Mouse (Mus musculus) hindlimb bud, embryonic 11.5 days (tissue): ENCODE results near the gene Epor.

ENCODE experiments used
- DNase-seq: peaks from one replicate; pipeline ENCODE4 v3.0.0-alpha.2; 2012; ENCODE audit warnings: low read depth, low spot score; ENCODE audit errors: extremely low spot score

Gene Epor

GRCm38 (mm10) chr9:21963417-21963816 lies at the start of gene Epor:
Gene Epor (minus strand): TSS chr9:21963506.
- DNase-seq: no peak

GRCm38 (mm10) chr9:22012731-22013130 lies 49.4 kb upstream of the Epor start:
- DNase-seq: no peak

GRCm38 (mm10) chr9:22011055-22011454 lies 47.7 kb upstream of the Epor start:
- DNase-seq: no peak

- DNase-seq: no peak
These were observed 41.2 kb upstream of the Epor start for GRCm38 (mm10) chr9:22004546-22004945.

GRCm38 (mm10) chr9:22003163-22003554 lies 39.9 kb upstream of the Epor start:
- DNase-seq: no peak

- peak; percentile 98 for DNase-seq
These were observed 39.2 kb upstream of the Epor start, which contains the start of the genes Ccdc151 and Prkcsh for GRCm38 (mm10) chr9:22002194-22003162. Gene Ccdc151 (minus strand): TSS chr9:22002634. Gene Prkcsh (plus strand): TSS chr9:22002806.

- DNase-seq: no peak
These were observed 38.3 kb upstream of the Epor start for GRCm38 (mm10) chr9:22001633-22002032.

GRCm38 (mm10) chr9:22000296-22000695 lies 37.0 kb upstream of the Epor start:
- DNase-seq: no peak

- DNase-seq: no peak
These were observed 33.0 kb upstream of the Epor start for GRCm38 (mm10) chr9:21996178-21996867.

GRCm38 (mm10) chr9:21992227-21992626 lies 28.9 kb upstream of the Epor start:
- DNase-seq: no peak

- DNase-seq: no peak
These were observed 26.2 kb upstream of the Epor start, which contains the start of gene Rgl3 for GRCm38 (mm10) chr9:21989230-21990110. Gene Rgl3 (minus strand): TSS chr9:21989446.

- no peak for DNase-seq
These were observed 25.3 kb upstream of the Epor start for GRCm38 (mm10) chr9:21988421-21989101.

- DNase-seq: no peak
These were observed 24.5 kb upstream of the Epor start for GRCm38 (mm10) chr9:21987592-21988342.

- DNase-seq: no peak
These were observed 20.6 kb upstream of the Epor start for GRCm38 (mm10) chr9:21983911-21984310.

GRCm38 (mm10) chr9:21978398-21979128 lies 15.3 kb upstream of the Epor start:
- DNase-seq: no peak

GRCm38 (mm10) chr9:21977972-21978371 lies 14.7 kb upstream of the Epor start:
- no peak for DNase-seq

- no peak for DNase-seq
These were observed 14.0 kb upstream of the Epor start for GRCm38 (mm10) chr9:21977331-21977730.

GRCm38 (mm10) chr9:21976626-21977175 lies 13.4 kb upstream of the Epor start:
- DNase-seq: no peak

GRCm38 (mm10) chr9:21969304-21969703 lies 6.0 kb upstream of the Epor start:
- DNase-seq: no peak
